Mouse (Mus musculus) heart, postnatal 4 days (tissue): ENCODE measurements around the gene Sphk2. TPM values are rescaled to one million over a fixed set of nuclear protein-coding genes. Genes with fewer than 3 reads are reported as not detected.

Experiments used
- DNase-seq: peaks from one replicate; pipeline ENCODE4 v3.0.0; 2021
- total RNA-seq, 2 experiments: library from RNA; stranded (reverse); gene quantifications; 2 replicates each; pipeline ENCODE4 v1.2.3; 2021

Gene Sphk2
- total RNA-seq, 2 experiments from 2014 or later: 14.2 to 16.7 TPM

DNA sequence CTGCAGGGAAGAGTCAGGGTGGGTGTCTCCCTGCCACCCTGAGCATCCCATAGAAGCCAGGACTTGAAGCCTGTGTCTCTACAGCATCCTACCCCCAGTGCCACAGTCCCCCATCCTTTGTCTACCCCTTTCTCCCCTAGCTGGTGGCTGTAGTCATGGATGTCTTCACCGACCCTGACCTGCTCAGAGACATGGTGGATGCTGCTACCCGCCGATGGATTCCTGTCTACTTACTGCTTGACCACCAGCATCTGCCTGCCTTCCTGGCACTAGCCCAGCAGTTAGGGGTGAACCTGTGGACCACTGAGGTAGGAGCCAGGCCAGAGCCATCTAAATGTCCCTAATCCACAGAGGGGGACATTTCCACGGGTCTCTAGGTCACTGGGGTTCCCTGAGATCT, 5.5 kb upstream of the Sphk2 start:
- no peak for DNase-seq

DNA sequence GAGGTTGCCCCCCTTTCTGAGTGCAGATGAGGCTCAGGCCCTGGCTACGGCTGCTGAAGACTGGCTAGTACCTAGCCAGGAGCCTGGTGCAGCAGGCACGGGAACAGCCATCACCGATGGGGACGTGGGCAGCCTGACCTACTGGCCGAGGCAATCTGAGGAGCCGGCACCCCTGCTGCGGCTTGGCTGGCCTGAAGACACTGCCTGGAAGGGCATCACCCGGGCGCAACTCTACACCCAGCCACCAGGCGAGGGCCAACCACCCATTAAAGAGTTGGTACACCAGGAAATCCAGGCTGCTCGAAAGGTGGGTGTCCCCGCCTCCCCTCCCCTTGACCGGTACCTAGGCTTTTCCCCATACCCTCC, 4.5 kb upstream of the Sphk2 start:
- no peak for DNase-seq

DNA sequence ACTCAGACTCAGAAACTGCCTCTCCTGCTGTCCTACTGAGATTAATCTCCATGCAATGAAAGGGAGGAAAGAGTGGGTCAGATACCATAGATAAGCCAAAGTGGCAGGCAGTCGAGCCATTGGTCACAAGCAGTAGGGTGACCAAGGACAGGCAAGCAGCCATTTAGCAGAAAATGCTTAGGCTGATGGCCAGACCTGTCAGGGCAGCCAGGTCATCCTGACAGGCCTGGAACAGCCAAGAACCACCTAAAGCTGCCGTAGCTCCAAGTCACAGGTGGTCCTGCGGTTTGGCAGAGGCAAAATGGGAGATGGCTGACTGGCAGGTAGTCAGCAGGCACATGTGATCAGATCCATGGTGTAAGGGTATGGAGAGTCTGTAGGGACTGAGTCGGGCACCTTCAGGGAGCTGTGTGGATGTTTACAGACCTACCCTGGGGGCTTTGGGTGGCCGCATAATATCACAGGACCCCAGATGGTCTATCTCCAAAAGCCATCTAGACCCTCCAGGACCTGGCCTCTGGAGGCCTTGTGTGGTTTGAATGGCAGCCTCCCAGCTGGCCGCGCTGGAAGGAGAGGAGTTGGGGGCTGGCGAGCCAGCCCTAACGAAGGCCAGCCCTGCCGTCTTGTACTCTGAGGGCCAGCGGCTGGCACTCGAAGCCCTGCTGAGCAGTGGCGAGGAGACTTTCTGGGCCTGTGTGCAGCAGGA, 4.0 kb upstream of the Sphk2 start:
- DNase-seq: no peak

DNA sequence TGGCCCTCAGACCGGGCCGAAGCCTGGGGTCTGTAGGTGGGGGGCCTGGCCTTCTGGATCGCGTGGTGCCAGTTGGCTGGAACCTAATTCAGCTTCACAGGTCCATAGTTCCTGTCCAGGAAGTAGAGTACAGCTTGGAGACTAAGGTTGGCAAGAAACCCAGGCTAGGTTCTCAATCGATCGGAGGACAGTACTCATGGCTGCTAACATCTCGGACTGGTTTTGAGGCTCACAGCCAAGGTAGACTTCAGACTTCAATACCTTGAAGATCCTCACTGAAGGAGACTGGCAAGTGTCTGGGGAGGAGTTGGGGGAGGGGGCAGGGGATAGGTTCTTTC, 3.4 kb upstream of the Sphk2 start:
- DNase-seq: no peak

DNA sequence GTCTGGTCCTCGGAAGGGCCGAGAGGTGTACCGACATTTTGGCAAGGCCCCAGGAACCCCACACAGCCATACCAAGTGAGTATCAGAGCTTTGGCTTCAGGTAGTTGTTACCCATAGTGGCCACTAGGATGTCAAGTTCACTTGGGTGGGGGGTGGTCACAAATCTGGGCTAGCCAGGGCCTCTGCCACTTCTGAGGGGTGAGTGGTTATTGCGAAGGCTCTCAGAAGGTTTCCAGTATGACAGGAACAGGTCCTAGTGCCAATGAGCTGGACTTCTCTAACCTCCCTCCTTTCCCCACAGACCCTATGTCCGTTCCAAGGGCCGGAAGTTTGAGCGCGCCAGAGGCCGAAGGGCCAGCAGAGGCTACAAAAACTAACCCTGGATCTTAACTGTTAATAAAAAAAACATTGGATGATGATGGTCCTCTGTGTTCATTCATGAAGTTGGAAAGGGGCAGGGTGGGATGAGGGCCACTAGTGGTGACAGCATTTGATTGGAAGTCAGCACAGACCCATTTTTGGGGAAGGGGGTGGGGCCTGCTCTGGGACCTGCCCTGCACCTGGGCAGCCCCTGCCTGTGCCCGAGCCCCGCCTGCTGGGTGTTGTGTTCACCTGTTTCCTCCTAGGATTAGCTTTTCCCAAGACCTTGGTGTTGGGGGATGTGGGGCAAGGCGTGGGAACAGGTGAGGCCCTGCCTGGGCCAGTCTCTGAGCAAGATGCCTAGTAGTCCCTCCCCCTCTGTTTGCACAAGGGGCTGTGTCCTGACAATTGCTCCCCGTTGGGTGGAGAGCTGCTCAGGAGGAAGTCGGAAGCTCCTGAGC, 2.8 kb upstream of the Sphk2 start, which contains the start of gene Fam83e:
Gene Fam83e, plus strand, starts transcription at position 800 of the 821 bp plus-strand sequence.
- no peak for DNase-seq

DNA sequence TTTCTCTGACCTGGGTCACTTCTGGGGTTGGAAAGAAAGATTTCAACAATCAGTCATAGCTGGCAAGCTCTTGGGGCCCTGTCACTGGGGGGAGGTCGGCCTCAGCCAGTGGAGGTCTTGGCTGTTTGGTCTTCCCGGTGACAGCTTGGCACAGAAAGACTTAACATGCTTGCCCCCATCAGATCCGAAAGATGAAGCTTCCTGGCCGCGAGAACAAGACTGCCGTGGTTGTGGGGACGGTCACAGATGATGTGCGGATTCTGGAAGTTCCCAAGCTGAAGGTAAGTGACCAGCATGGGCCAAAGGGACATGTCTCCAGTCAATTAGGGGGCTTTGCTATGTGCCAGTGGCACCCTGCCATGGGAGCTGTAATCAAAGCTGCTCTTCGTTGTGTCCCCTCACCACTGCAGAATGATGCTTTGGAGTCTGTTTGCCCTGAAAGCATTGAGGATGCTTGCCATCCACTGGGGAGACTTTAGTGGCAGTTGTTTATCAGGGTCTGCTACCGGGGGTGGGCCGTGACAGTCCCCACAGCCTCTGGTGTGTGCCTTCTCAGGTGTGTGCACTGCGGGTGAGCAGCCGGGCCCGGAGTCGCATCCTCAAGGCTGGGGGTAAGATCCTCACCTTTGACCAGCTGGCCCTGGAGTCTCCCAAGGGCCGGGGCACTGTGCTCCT, 2.1 kb upstream of the Sphk2 start:
- DNase-seq: no peak

DNA sequence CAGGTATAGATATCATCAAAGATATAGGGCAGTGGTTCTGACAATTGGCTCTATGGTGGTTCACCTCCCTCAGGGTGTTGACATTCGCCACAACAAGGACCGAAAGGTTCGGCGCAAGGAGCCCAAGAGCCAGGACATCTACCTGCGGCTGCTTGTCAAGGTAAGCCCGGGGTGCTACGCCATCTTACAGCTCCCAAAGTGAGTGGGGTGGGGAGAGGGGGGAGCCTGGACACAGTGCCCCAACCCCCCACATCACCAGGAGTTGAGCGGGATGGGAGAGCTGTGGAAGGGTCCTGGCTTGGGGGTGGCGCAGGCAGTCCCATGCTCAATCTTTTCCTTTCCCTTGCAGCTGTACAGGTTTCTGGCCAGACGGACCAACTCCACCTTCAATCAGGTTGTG, 1.4 kb upstream of the Sphk2 start:
- DNase-seq: no peak

DNA sequence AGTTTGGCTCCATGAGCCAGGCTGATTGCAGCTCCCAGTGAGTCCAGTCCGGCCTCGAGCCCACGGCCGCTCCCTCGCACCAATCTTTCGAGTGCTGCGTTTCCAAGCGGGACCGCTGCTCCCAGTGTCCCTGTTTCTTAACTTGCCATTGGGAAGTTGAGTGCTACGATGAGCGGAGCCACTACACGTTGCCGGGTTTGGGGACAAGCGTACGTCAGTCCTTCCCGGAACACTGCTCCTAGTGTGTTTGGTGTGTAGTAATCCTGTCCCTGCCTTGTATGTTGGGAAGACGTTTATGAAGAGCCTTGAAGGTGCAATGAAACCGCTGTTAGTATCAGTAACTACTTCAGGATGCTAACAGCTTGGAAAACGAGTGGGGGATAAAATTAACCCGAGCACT, 529 bp upstream of the Sphk2 start:
- no peak for DNase-seq

DNA sequence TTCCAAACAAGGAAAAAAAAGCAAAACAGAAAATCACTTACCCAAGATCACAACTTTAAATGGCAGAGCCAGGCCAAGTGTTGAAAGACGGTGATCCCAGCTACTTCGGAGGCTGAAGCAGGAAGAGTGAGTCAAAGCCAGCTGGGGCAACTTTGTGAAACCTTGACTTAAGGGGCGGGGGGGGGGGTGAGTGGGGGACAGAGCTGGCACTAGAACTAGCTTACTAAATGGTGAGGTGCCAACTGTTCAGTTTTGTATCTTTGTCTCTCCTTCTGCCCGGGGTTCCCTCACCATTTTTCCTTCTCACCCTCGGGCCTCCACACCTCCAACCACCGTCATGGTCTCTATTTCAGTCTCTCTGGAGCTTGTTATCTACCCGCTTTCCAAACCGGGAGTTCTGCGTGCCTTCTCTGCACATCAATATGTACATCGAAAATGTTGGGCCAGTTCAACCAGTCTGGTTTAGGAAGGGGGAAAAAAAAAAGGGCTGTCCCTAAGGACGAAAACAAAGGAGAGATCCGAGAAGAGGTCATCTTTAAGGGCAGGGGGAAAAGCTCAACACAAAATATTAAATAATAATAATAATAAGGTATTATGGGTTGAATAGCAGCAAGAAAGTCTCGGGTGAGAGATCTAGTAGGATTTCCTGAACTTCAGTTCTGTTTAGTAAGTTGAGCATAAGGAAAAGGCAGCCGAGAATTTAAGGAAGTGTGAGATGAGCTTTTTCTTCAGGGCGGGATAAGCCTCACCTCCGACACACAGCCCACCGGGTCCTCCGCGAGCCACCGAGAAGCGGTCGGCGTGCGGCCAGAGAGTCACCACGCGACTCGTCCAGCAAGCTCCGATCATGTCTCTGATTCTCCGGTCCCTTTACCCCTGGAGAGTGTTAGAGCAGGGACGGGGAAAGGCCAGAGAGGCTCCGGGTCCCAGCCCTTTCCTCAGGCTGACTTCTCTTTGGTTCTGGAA, 567 bp downstream of the Sphk2 start:
- no peak for DNase-seq

DNA sequence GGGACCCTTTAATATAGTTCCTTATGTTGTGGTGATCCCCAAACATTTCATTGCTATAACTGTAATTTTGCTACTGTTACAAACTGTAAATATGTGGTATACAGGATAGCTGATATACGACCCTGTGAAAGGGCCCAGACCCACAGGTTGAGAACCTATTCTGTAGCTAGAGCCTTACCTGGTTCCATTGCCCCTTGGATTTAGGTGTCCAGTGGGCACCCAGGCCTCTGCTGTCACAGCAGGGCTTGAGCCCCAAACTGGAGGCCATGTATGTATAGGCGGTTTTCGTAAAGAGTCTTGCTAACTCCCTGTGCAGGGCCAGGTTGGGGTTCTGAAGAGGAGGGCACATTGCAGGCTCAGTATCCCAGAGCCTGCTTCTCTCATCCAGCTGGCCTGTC, 1.3 kb downstream of the Sphk2 start:
- no peak for DNase-seq

DNA sequence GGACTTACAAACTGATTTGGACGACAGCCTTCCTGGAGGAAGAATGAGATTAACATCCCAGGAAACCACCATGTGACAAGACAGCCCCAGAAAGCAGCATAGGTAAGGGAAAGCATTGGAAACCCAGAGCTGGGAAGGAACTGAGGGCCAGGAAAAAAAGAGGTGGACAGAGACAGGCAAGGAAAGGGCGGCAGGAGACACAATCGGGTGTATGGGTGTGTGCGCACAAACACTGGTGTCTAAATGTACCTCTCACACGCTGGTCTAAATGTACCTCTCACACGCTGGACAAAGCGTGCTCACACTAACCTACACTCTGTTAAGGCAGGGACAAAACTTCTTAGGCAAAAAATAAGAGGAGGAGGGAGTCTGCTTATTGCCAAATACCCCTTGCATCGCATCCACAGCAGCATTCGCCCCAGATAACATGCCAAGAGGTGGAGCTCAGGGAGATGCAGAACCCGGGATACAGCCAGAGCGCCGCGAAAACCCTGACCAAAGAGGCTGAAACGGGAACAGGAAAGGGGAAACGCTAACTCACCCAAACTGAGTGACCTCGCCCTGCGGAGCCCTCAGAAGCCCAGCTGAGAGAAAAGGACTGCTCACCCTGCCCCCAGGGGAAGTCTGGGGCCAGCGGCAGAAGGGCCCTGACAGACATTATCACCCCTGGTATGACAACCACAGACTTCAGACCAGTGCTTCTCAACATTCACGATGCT, 1.9 kb downstream of the Sphk2 start:
- no peak for DNase-seq

DNA sequence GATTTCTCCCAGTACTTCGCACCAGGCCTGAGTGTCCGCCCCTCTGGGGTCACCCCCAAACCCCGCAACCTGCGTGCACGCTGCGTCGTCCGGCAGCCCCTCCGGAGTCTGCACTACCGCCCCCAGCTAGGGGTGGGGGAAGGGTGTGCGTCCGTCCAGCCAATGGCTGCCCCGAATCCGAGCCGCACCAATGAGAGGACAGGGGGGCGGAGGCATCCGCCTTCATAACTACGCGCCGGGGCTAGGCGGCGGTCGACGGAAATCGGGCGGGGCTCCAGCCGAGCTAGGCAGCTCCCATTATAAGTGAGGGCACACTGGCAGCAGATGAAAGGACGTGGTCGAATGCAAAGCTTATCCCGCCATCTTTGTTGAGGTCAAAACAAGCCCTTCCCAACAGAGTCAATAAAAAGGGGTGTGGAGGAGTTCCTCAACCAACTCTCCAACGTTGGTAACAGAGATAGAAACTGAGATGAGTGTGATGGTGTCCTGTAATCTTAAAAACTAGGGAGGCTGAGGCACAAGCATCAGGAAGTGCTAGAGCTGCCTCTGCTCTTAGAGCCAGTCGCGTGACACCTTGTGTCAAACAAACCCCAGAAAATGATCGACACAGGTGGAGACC, 2.6 kb downstream of the Sphk2 start, which contains the start of gene Rpl18:
Gene Rpl18, plus strand, starts transcription at position 368 of the 619 bp plus-strand sequence.
- DNase-seq: peak; percentile 98

DNA sequence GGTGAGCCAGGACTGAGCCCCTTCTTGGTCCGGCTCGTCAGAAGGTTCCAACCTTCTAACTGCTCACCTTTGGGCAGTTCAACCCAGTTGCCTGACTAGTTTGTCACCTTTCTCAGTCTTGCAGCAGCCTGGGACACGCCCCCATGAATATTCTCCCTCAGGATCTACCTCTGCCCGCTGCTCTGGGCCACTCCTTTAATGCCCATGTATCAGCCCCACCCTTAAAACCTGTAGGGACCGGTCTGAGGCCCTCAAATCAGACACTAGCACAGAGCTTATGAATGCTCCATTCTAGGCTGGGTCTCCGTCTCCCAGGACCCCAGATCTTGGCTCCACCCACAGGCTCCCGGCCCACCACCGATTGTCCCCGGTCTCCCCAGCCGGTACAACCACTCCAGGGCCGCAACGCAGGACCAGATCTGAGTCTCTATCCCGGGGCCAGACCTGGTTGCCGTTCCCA, 3.1 kb downstream of the Sphk2 start:
- DNase-seq: no peak

DNA sequence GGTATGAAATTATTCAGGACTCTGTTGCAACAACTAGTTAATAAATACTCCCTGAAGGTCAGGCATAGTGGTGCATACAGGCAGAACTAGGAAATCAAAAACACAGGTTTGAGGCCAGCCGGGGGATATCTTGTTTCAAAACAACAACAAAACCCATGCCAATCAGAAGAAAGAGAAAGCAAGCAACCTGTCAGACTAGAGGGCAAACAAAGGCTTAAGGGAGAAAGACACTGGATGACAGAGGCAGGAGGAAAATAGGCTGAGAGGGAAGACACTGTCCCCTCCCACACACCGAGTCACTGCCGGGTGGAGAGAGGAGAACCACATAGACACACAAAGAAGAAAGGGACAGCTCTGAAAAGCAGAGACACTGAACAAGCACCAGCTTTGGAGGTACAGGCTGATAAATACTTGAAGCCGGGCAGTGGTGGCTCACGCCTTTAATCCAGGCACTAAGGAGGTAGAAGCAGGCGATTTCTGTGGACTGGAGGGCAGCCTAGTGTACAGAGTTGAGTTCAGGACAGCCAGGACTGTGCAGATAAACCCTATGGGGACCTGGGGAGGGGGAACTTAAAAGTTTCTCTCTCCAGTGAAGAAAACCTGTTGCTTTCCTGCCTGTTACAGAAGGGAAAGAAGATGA, 3.8 kb downstream of the Sphk2 start:
- DNase-seq: no peak

DNA sequence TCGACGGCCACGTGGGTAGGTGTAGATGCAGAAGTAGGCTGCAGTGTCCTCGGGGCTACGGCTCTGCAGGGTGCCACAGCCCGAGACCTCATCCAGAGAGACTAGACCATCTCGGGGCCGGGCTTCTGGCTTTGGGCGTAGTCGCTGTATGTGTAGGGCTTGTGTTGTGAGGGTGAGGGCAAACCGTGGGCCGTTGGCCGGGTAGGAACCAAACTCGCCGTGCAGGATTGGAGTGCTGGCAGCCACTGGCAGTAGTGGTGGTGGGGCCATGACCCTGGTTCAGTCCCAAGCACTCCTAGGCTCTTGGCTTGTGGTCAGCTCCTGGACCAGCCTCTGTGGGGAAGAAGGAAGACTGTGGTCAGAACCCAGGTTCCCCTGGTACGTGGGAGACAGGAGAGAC, 4.4 kb downstream of the Sphk2 start:
- no peak for DNase-seq

DNA sequence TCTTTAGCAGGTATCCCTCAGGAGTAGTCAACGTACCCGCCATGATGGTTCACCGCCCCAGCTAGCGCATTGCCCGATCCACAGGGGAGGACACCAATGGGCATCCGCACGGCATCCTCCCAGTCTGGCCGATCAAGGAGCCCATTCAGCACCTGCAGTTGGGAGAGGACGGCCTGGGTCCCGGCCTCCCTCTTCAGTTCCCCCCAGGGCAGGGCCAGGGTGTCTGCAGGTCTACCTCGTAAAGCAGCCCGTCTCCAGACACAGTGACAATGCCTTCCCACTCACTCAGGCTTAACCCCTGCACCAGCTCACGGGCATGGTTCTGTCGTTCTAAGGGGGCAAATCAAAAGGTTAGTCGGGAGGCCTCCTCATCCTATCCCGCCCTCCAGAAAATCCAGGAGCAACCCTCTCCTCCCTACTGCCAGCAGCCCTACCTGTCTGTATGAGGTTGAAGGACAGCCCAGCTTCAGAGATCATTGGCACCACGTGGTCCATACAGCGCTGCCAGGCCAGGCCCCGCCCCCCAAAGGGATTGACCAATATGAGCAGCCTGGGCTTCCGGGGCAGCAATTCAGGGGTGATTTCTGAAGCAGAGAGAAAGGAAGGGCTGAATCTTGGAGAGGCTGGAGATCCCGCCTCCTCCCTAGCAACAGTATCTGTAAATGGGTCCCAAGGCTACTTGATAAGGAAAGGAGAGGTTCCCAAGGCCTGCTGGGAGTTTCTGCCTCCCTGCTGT, 5.6 kb downstream of the Sphk2 start:
- peak; percentile 28 for DNase-seq

DNA sequence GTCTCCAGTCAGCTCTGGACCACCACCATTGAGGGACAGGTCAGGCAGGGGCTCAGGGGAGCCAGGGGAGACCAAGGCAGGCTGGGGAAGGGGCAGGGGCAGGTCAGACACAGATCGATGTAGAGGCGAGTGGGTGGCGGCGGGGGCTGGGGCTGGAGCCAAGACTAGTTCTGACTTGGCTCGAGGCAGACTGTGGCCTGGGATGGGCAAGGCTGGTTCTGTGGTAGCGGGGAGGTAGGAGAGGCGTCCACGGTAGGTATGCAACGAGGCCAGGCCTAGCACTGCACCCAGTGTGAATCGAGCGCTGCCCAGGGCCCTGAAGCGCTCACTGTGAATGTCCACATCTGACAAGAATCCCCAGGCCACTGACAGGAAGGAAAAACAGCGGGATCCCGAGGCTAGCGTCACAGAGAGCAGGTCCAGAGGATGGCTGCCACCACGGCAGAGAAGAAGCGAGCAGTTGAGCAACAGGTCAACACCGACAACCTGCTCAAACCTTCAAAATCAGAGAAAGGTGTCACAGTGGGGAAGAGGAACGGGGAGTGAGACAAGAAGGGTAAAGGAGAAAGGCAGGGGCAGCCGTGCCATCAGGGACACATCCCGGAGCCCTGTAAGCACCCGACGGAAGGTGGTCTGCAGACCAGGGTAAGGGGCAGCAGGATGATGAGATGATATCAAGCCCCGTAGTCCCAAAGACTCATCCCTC, 6.3 kb downstream of the Sphk2 start:
- no peak for DNase-seq

DNA sequence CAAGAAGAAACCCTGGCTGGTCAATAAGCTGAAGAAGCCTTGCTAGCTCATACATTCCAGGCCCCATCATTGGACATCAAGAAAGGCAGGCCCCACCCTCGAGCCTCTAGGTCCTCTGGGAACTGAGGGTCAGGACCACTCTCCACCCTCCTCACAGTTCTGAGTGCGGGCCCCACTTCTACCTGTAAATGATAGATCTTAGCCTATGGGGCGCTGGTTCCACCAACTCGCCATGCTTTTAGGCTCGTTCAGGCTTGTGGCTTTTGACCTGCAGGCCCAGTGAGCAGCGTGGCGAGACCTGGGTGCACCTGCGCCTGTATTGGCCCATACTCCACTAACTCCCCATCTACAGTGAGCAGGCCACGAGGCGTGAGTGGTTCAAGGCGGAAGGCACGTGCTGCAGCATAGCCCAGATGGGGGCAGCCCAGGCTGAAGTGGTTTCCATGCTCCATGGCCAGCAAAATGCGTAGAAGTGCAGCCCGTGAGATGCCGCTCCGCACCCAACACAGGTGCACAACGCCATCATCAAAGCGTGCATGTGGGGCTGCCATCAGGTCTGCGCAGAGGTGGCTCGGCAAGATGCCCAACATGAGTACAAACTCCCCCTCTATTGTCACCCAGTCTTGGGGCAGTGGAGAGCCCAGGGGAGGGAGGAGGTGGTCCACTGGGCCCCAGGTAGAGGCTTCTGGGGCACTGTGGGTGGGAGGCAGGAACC, 7.2 kb downstream of the Sphk2 start:
- no peak for DNase-seq
